Mouse (Mus musculus) heart, embryonic 10.5 days (tissue): ENCODE measurements around the gene Mtg2. TPM values are rescaled to one million over a fixed set of nuclear protein-coding genes. Genes with fewer than 3 reads are reported as not detected.

Experiments used
- DNase-seq: peaks from one replicate; pipeline ENCODE4 v3.0.0-alpha.2; 2017; ENCODE audit warnings: low spot score
- H3K27ac ChIP-seq: fragments of 300-500 bp; sonication (generic); 2 replicates; pipeline ENCODE4 v1.5.1; 2016; ENCODE audit warnings: mild to moderate bottlenecking
- H3K27me3 ChIP-seq: fragments of 300-500 bp; sonication (generic); 2 replicates; pipeline ENCODE4 v1.6.1; 2016; ENCODE audit warnings: mild to moderate bottlenecking; ENCODE audit not compliant: poor library complexity, insufficient read depth, severe bottlenecking
- H3K36me3 ChIP-seq: fragments of 300-500 bp; sonication (generic); 2 replicates; pipeline ENCODE4 v1.6.1; 2016; ENCODE audit warnings: mild to moderate bottlenecking, moderate library complexity
- H3K4me1 ChIP-seq: fragments of 300-500 bp; sonication (generic); 2 replicates; pipeline ENCODE4 v1.6.1; 2016; ENCODE audit warnings: mild to moderate bottlenecking
- H3K4me3 ChIP-seq: fragments of 300-500 bp; sonication (generic); 2 replicates; pipeline ENCODE4 v1.5.1; 2016; ENCODE audit warnings: mild to moderate bottlenecking, moderate library complexity
- H3K9me3 ChIP-seq: fragments of 300-500 bp; sonication (generic); 2 replicates; pipeline ENCODE4 v1.6.1; 2016; ENCODE audit warnings: mild to moderate bottlenecking, moderate library complexity
- WGBS: fragments of 180-500 bp; shearing (Covaris S2); methylation state at CpG from one replicate; pipeline ENCODE4 v1.1.7; 2016; 5-methylcytosine and 5-hydroxymethylcytosine counted together
- polyA plus RNA-seq: library from polyadenylated mRNA; unstranded; fragments of >200 nt; fragmentation: Nextera tagmentation; extraction: Ambion mirVana; gene quantifications from 2 replicates; pipeline ENCODE4 v1.2.1, GENCODE M21; 2016

Gene Mtg2
- polyA plus RNA-seq, 1 experiment from 2014 or later = 29.7 TPM

- Histone ChIP-seq H3K27ac (no peak overlapping the region), H3K4me3 (no peak overlapping the region), H3K4me1 (peaks cover 12% of the 10 kb centered on the region), H3K27me3 (no peaks in the 10 kb centered on the region), H3K36me3 (peaks cover 29% of the 10 kb centered on the region; the same call in 1 of the 2 replicates), H3K9me3 (no peaks in the 10 kb centered on the region)
- WGBS = 85% methylated on average over 2 of the region's 2 CpGs
- DNase-seq = no peak
Measured at GRCm38 (mm10) chr2:180071671-180072070, 1.3 kb downstream of the Mtg2 start.

GRCm38 (mm10) chr2:180072886-180073285 lies 2.5 kb downstream of the Mtg2 start:
- Histone ChIP-seq H3K4me1 (peaks cover 12% of the 10 kb centered on the region), H3K36me3 (peaks cover 32% of the 10 kb centered on the region), H3K9me3 (no peaks in the 10 kb centered on the region), H3K27ac (no peak overlapping the region), H3K4me3 (no peak overlapping the region), H3K27me3 (no peaks in the 10 kb centered on the region)
- no peak for DNase-seq
- WGBS = 87% methylated on average over 7 of the region's 7 CpGs

DNA sequence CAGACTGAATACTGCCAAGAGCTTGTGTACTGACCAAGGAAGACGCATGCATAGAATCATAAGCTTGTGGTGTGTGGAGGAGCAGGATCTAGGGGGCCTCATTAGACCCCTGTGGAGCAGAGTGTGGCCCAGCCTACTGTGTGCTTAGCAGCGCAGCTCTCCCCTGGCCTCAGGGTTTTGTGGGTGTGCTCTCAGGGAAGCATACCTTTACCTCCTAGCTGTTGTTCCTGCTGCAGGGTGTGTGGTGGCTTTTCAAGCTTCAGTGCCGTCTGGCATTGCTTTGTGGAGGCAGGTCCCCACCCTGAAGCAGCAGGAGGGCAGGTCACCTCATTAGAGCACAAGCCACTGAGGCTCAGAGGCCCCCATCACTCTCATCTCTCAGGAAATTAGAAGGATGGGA lies 7.2 kb downstream of the Mtg2 start:
- 75% methylated on average over 3 of the region's 3 CpGs for WGBS
- no peaks in the 10 kb centered on the region for H3K9me3 ChIP-seq
- H3K36me3 ChIP-seq = peaks cover 56% of the 10 kb centered on the region
- H3K27ac ChIP-seq = no peak overlapping the region; the same call in 1 of the 2 replicates
- DNase-seq = no peak
- H3K27me3 ChIP-seq = no peaks in the 10 kb centered on the region
- H3K4me3 ChIP-seq = no peak overlapping the region
- no peaks in the 10 kb centered on the region for H3K4me1 ChIP-seq

DNA sequence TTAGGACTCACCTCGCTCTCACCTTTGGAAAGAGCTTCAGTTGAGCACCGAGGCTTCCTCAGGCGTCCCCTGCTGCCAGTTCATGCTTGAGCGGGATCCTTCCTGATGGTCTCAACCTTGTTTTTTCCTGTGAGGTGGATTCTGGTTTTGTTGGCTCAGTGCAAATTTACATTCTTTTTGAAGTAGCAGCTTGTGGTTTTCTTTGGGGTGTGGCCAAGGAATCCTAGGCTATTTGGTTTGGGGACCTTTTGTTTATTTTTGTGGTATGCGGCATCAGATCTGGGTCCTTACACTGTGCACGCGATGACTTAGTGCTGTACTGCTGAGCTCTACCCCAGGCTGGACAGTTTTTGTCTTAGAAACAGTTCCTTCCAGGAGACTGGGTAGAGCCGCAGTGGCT lies 10.3 kb downstream of the Mtg2 start:
- no peak overlapping the region for H3K27ac ChIP-seq
- no peaks in the 10 kb centered on the region for H3K9me3 ChIP-seq
- H3K36me3 ChIP-seq = peaks cover 67% of the 10 kb centered on the region
- H3K27me3 ChIP-seq = no peaks in the 10 kb centered on the region
- no peak overlapping the region for H3K4me3 ChIP-seq
- peaks cover 7% of the 10 kb centered on the region; the same call in 1 of the 2 replicates for H3K4me1 ChIP-seq
- DNase-seq = no peak
- WGBS = 93% methylated on average over 8 of the region's 8 CpGs

DNA sequence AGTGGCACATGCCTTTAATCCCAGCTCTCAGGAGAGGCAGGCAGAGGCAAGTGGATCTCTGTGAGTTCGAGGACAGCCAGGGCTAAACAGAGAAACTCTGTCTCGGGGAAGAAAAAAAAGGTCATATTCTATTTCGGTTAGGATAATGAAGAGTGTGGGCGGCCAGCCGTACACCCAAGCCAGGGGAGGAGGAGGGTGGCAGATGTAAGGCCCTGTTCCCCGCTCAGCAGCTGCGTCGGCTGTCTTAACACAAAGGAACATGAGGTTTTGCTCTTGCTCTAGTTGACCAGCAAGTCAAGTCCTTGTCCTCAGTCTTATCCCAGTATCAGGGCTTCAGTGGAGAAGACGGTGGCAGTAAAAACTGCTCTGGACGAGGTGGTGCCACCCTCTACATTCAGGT lies 12.7 kb downstream of the Mtg2 start:
- no peak for DNase-seq
- peaks cover 62% of the 10 kb centered on the region for H3K36me3 ChIP-seq

GRCm38 (mm10) chr2:180084565-180084964 lies 14.2 kb downstream of the Mtg2 start:
- peaks cover 7% of the 10 kb centered on the region; the same call in 1 of the 2 replicates for H3K4me1 ChIP-seq
- H3K27me3 ChIP-seq = no peaks in the 10 kb centered on the region; the same call in 1 of the 2 replicates
- H3K27ac ChIP-seq = no peak overlapping the region
- H3K36me3 ChIP-seq = peaks cover 49% of the 10 kb centered on the region
- 35% methylated on average over 3 of the region's 3 CpGs for WGBS
- no peaks in the 10 kb centered on the region for H3K9me3 ChIP-seq
- DNase-seq = no peak
- no peak overlapping the region for H3K4me3 ChIP-seq

More for the DNA sequence above, 12.7 kb downstream of the Mtg2 start:
- no peaks in the 10 kb centered on the region for H3K9me3 ChIP-seq
- WGBS = 86% methylated on average over 10 of the region's 10 CpGs
- no peak overlapping the region for H3K4me3 ChIP-seq
- H3K4me1 ChIP-seq = peaks cover 7% of the 10 kb centered on the region; the same call in 1 of the 2 replicates
- no peaks in the 10 kb centered on the region for H3K27me3 ChIP-seq
- H3K27ac ChIP-seq = no peak overlapping the region

- Histone ChIP-seq H3K9me3 (no peaks in the 10 kb centered on the region), H3K36me3 (peaks cover 43% of the 10 kb centered on the region), H3K4me1 (peaks cover 7% of the 10 kb centered on the region; the same call in 1 of the 2 replicates), H3K27me3 (peaks cover 13% of the 10 kb centered on the region; the same call in 1 of the 2 replicates), H3K27ac (no peak overlapping the region), H3K4me3 (no peak overlapping the region)
- WGBS = 66% methylated on average over 16 of the region's 16 CpGs
- no peak for DNase-seq
Measured at GRCm38 (mm10) chr2:180085926-180086636, 15.7 kb downstream of the Mtg2 start.

- H3K9me3 ChIP-seq = no peaks in the 10 kb centered on the region
- peaks cover 7% of the 10 kb centered on the region; the same call in 1 of the 2 replicates for H3K4me1 ChIP-seq
- no peak overlapping the region for H3K27ac ChIP-seq
- H3K27me3 ChIP-seq = peaks cover 14% of the 10 kb centered on the region; the same call in 1 of the 2 replicates
- WGBS = 86% methylated on average over 5 of the region's 5 CpGs
- peaks cover 39% of the 10 kb centered on the region for H3K36me3 ChIP-seq
- DNase-seq = no peak
- H3K4me3 ChIP-seq = no peak overlapping the region
Measured at GRCm38 (mm10) chr2:180086637-180087027, 16.2 kb downstream of the Mtg2 start.

DNA sequence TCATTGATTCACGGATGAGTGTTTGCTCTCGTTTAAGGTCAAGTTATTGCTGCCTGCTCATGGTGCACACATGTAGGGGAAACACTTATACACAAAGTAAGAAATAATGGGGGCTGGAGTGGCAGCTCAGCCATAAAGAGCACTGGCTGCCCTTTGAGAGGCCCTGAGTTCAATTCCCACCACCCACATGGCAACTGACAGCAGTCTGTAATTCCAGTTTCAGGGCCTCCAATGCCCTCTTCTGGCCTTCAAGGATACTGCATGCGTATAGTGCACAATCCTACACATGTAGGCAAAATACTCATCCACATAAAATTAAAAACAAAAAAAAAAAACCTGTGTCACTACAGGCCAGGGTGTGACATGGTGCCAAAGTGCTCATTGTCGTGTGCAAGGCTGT lies 17.1 kb downstream of the Mtg2 start:
- Histone ChIP-seq H3K36me3 (peaks cover 32% of the 10 kb centered on the region), H3K9me3 (no peaks in the 10 kb centered on the region), H3K4me3 (no peak overlapping the region), H3K27ac (no peak overlapping the region), H3K4me1 (peaks cover 7% of the 10 kb centered on the region; the same call in 1 of the 2 replicates), H3K27me3 (peaks cover 14% of the 10 kb centered on the region; the same call in 1 of the 2 replicates)
- whole genome bisulfite sequencing = 86% methylated on average over 4 of the region's 4 CpGs
- DNase-seq = no peak

GRCm38 (mm10) chr2:180090285-180090684 lies 19.9 kb downstream of the Mtg2 start:
- 70% methylated on average over 11 of the region's 11 CpGs for WGBS
- H3K27me3 ChIP-seq = peaks cover 16% of the 10 kb centered on the region; the same call in 1 of the 2 replicates
- no peak overlapping the region for H3K27ac ChIP-seq
- no peak for DNase-seq
- no peaks in the 10 kb centered on the region for H3K4me1 ChIP-seq
- H3K9me3 ChIP-seq = no peaks in the 10 kb centered on the region
- H3K4me3 ChIP-seq = no peak overlapping the region
- H3K36me3 ChIP-seq = peaks cover 11% of the 10 kb centered on the region

- Histone ChIP-seq H3K27me3 (peaks cover 58% of the 10 kb centered on the region), H3K4me3 (no peak overlapping the region), H3K4me1 (peaks cover 10% of the 10 kb centered on the region), H3K36me3 (no peaks in the 10 kb centered on the region), H3K27ac (no peak overlapping the region), H3K9me3 (no peaks in the 10 kb centered on the region)
- 40% methylated on average over 5 of the region's 5 CpGs for WGBS
- DNase-seq = no peak
Measured at GRCm38 (mm10) chr2:180095711-180096110, 25.3 kb downstream of the Mtg2 start.

GRCm38 (mm10) chr2:180097585-180097984 lies 27.2 kb downstream of the Mtg2 start:
- H3K27me3 ChIP-seq = peaks cover 72% of the 10 kb centered on the region

DNA sequence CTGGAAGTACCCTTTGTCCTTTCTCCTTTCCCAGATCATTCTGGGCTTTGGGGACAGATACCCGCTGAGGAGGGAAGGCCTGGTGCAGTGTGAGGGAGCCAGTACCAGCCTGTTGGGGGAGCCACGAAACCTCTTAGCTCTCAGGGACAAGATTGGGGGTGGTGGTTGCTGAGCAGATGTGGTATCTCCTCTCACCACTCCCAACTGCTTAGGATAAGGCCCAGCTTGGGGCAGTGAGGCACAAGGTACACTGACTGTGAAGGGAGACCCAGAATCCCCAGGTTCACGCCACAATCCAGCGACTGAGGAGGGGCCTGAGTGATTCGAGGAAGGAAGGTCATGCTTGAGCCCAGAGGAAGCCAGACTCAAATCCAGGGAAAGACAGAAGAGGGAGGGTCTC lies 27.8 kb downstream of the Mtg2 start:
- H3K36me3 ChIP-seq = no peaks in the 10 kb centered on the region
- DNase-seq = no peak
- peaks cover 78% of the 10 kb centered on the region for H3K27me3 ChIP-seq
- no peak overlapping the region for H3K4me3 ChIP-seq
- peaks cover 12% of the 10 kb centered on the region for H3K4me1 ChIP-seq
- no peak overlapping the region for H3K27ac ChIP-seq
- WGBS = 27% methylated on average over 5 of the region's 5 CpGs
- no peaks in the 10 kb centered on the region for H3K9me3 ChIP-seq

More at GRCm38 (mm10) chr2:180097585-180097984, 27.2 kb downstream of the Mtg2 start:
- no peaks in the 10 kb centered on the region for H3K36me3 ChIP-seq
- no peaks in the 10 kb centered on the region for H3K9me3 ChIP-seq
- H3K4me3 ChIP-seq = no peak overlapping the region
- WGBS = 42% methylated on average over 3 of the region's 3 CpGs
- H3K27ac ChIP-seq = no peak overlapping the region
- H3K4me1 ChIP-seq = peaks cover 10% of the 10 kb centered on the region
- DNase-seq = no peak
